Mouse (Mus musculus) neutrophil, adult 5-6 weeks (primary cell): ENCODE data around the gene Ppip5k2. TPM values are rescaled to one million over a fixed set of nuclear protein-coding genes. Genes with fewer than 3 reads are reported as not detected.
"Not testable (repeated sequence)": the region's sequence is repeated elsewhere in the genome, so short reads cannot be mapped to it uniquely, and the experiment has no call there.

Source experiments
- ATAC-seq: fragments of 151-379, 151-347 bp; 2 replicates; pipeline ENCODE4 v1.8.0; 2017; ENCODE audit warnings: mild to moderate bottlenecking, moderate TSS enrichment; ENCODE audit not compliant: insufficient number of reproducible peaks, poor library complexity, low FRiP score, severe bottlenecking; ENCODE audit errors: extremely low read depth
- total RNA-seq: library from RNA; stranded (forward); fragments of 200-1000 nt; gene quantifications from 2 replicates; pipeline ENCODE4 v1.2.3, GENCODE M21; 2017

The Ppip5k2 gene
- total RNA-seq: 43.8 and 46.6 TPM in 2 replicates

GRCm38 (mm10) chr1:97769904-97770753 is at the start of gene Ppip5k2, which contains the start of gene Gin1:
TSS of gene Ppip5k2 (minus strand) at chr1:97770411.
TSS of gene Gin1 (plus strand) at chr1:97770172.
- ATAC-seq: peak; percentile 95

DNA sequence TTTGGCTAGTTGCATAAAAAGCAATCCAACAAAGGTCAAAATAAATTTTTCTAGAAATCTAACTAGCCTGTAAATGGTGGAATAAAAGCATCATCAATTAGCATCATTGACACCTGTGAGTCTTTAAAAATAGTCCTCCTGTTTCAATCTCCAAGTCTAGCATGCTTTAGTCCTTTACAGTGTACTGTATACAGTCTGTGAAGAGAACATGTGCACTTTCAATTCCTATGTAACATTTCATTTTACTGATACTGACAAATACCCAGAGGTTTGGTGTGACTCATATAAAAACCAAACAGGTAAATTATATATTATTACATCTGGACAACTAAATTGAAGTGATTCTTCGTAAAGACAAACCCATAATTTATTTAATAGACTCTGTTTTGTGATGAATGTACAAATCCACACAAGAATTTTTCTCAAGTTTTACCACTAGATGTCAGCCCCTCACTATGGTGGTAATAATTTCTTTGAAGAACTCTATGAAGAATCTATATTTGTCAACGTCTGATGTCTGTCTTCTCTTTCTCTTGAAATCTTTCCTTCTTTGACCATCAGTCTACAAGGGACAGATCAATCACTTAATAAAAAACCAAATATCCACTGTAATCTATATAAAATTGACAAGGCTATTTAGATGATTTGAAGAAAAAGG is 39.2 kb upstream of the Ppip5k2 start:
- ATAC-seq: no peak

DNA sequence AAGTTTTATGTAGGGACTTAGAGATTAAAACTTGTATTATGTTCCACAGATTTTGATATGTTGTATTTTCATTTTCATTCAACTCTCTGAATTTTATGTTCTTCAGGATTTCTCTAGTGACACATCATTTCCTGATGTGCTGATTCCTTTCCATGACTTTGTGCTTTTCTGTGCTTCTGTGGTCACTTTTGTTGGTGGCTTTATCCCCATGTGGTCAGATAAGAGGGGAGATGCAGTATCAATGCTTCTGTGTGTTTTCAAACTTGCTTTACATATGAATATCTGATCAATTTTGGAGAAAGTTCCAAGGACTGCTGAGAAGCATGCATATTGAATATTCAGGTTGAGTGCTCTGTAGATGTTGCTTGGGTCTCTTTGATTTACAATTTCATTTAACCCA is 34.3 kb upstream of the Ppip5k2 start:
- no peak for ATAC-seq

- ATAC-seq: no peak
Measured at GRCm38 (mm10) chr1:97802207-97802902, 32.1 kb upstream of the Ppip5k2 start.

DNA sequence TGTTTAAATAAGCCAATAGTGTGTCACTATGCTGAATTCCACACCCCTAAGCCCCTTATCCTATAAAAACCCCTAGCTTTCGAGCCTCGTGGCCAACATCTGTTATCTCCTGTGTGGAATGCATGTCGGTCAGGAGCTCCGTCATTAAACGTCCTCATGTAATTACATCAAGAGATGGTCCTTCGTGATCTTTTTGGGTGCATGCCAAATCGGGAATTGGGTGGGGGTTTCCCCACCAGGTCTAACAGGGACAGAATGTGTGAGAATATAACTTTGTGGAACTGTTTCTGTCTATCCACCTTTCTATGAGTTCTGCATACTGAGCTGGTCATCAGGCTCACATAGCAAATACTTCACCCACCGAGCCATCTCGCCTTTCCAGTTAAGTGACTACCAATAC is 25.7 kb upstream of the Ppip5k2 start:
- no peak for ATAC-seq

DNA sequence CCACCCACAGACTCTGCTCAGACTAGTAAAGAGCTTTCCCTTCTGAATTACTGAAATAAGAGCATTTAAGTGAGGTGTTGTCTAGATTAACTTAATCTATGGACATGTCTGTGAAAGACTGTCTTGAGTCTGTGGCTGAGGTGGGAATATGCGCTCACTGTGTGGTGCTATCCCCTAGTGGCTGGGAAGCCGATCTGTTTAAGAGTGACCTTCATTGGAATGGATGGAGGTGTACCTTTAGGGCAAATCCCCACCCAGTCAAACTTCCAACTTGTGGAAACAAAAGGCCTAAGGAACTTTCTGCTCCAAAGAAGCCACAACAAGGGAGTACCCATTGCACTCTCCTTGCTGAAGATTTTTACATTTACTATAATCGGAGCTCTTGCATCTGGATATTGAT is 23.9 kb upstream of the Ppip5k2 start:
- no peak for ATAC-seq

DNA sequence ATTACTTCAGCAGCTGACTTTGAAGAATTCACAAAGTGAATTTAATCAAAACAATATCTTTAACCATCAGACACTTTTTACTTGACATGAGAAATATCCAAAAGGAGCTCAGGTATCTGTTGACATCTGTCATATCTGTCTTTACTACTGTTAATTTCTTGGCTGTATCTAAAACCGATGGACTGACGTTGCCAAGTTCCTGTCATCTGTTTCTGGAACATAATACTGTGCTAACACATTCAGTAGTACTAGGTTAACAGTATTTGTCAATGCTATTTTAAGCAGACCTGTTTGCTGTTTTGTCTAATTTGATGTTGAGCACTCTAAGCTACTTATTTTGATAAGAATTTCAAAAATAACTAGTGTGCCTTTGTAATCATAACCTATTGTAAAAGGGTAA is 18.3 kb upstream of the Ppip5k2 start:
- ATAC-seq: no peak

- ATAC-seq: no peak
Measured at GRCm38 (mm10) chr1:97787674-97788073, 17.5 kb upstream of the Ppip5k2 start.

- ATAC-seq: no peak
Measured at GRCm38 (mm10) chr1:97785685-97786393, 15.6 kb upstream of the Ppip5k2 start.

GRCm38 (mm10) chr1:97784928-97785327 is 14.7 kb upstream of the Ppip5k2 start:
- ATAC-seq: no peak

DNA sequence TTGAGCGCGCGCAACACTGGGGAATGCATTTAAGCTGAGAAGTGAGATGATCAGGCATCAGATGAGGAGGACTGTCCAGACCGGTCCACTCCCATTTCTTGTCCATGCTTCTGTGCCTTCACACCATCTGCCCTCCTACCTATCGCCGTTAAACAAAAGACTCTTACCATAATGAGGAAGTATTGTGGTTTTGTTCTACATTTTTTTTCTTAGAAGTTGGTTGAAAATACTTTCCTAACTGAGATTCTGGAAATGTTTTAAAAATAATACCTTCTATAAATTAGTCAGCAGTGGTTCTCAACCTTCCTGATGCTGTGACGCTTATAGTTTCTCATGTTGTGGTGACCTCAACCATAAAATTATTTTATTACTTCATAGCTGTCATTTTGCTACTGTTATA is 11.5 kb upstream of the Ppip5k2 start:
- ATAC-seq: no peak

GRCm38 (mm10) chr1:97773973-97774372 is 3.8 kb upstream of the Ppip5k2 start:
- no peak for ATAC-seq

- no peak for ATAC-seq
Measured at GRCm38 (mm10) chr1:97773362-97773761, 3.2 kb upstream of the Ppip5k2 start.

- no peak for ATAC-seq
Measured at GRCm38 (mm10) chr1:97771727-97772126, 1.5 kb upstream of the Ppip5k2 start.

GRCm38 (mm10) chr1:97771118-97771517 is 907 bp upstream of the Ppip5k2 start:
- no peak for ATAC-seq

DNA sequence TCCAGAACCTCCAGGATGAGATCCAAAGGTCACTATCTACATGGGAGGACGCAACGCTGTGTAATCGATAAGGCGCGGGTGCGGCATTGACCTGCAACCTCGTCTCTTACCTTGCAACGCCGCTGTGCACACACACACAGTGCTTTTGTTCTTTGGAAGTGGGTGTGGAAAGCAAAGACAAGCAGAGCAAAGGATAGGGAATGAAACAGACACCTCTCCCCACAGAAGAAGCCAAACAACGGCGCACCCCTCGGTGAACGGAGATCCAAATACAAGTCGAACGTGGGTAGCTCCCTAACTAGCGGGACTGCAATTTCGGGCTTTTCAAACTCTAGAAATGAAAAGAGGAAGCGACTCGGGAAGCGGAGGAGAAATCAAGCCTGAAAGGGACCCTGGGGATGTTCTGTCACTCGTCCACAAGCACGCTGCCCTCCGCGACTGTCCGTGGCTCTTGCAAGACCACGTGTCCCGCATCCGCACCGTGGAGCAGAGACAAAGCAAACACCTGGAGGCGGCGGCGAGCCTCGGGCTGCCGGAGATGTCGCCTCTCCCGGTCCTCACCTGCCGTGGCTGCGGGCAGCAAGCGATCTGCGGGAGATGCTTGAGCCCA is 812 bp downstream of the Ppip5k2 start:
- peak; percentile 10; the same call in 1 of the 2 replicates for ATAC-seq

DNA sequence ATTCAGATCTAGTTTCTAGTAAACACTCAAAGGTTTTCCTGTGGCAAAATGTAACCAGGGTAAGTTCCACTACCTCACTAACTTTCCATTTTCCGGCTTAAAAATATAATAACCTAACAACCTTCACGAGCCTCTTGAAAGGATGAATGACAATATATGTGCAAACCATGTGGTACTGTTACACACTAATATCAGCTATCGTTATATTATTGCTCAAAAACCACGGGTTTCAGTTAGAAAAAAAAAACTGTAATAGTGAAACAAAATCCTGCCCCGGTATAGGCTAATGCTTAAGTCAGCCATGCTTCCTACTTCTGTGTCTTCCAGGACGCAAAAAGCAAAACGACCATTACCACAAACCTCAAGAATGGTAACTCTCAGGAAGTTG is 1.3 kb downstream of the Ppip5k2 start:
- ATAC-seq: no peak

DNA sequence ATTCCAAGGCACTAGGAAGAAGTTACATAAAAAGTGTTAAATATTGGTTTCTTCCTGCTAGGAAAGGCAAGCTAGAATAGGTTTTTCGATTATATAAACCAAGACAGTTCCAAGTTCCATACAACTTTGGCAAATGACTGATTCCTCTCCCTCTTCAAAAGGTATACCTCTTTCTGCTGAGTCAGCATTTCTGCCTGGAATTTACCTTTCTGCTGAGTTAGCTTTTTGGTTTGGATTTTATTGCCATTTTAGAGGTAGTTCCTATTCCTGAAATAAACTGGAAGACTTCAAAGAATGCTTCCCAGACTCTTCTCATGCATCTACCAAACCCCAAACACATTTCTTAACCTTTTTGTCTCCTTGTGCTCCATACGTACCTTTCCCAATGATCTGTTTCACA is 2.1 kb downstream of the Ppip5k2 start:
- ATAC-seq: no peak

- not testable (repeated sequence) for ATAC-seq
Measured at GRCm38 (mm10) chr1:97765712-97766111, 4.5 kb downstream of the Ppip5k2 start.
